Mouse (Mus musculus) midbrain, embryonic 16.5 days (tissue): ENCODE data around the gene Trim65. TPM values are rescaled to one million over a fixed set of nuclear protein-coding genes. Genes with fewer than 3 reads are reported as not detected.

ENCODE experiments used
- ATAC-seq: fragments of 200-750 bp; cut with Nextera tagmentation; 2 replicates; pipeline ENCODE4 v1.8.0; 2017; ENCODE audit warnings: moderate TSS enrichment
- H3K27ac ChIP-seq: fragments of 300-500 bp; sonication (generic); 2 replicates; pipeline ENCODE4 v1.5.1; 2014; ENCODE audit warnings: mild to moderate bottlenecking, low read length, mixed read lengths
- H3K27me3 ChIP-seq: fragments of 300-500 bp; sonication (generic); 2 replicates; pipeline ENCODE4 v1.6.1; 2014; ENCODE audit warnings: low read depth, low read length, mixed read lengths; ENCODE audit not compliant: control insufficient read depth, insufficient read depth
- H3K36me3 ChIP-seq: fragments of 300-500 bp; sonication (generic); 2 replicates; pipeline ENCODE4 v1.6.1; 2014; ENCODE audit warnings: mild to moderate bottlenecking, low read length, moderate library complexity, mixed read lengths; ENCODE audit not compliant: control insufficient read depth, insufficient read depth
- H3K4me1 ChIP-seq: fragments of 300-500 bp; sonication (generic); 2 replicates; pipeline ENCODE4 v1.6.1; 2014; ENCODE audit warnings: mild to moderate bottlenecking, low read length, mixed read lengths; ENCODE audit not compliant: control insufficient read depth, insufficient read depth
- H3K4me2 ChIP-seq: fragments of 300-500 bp; sonication (generic); 2 replicates; pipeline ENCODE4 v1.6.1; 2014; ENCODE audit warnings: mild to moderate bottlenecking, low read length, mixed read lengths
- H3K4me3 ChIP-seq: fragments of 300-500 bp; sonication (generic); 2 replicates; pipeline ENCODE4 v1.5.1; 2014; ENCODE audit warnings: low read depth, mild to moderate bottlenecking, low read length, moderate library complexity, mixed read lengths
- H3K9ac ChIP-seq: fragments of 300-500 bp; sonication (generic); 2 replicates; pipeline ENCODE4 v1.6.1; 2014; ENCODE audit warnings: low read depth, low read length, mixed read lengths
- H3K9me3 ChIP-seq: fragments of 300-500 bp; sonication (generic); replicated peaks from 2 replicates; pipeline ENCODE4 v1.6.1; 2014; ENCODE audit warnings: mild to moderate bottlenecking, low read length, mixed read lengths; ENCODE audit not compliant: control insufficient read depth, poor library complexity, severe bottlenecking
- WGBS: fragments of 180-500 bp; shearing (Covaris S2); extraction: QIAGEN DNeasy Blood & Tissue Kit; methylation state at CpG from one replicate; pipeline ENCODE4 v1.1.7; 2014; 5-methylcytosine and 5-hydroxymethylcytosine counted together
- polyA plus RNA-seq: library from polyadenylated mRNA; unstranded; fragments of >200 nt; fragmentation: Nextera tagmentation; extraction: Ambion mirVana; gene quantifications from 2 replicates; pipeline ENCODE4 v1.2.1, GENCODE M21; 2015

Trim65 gene
- polyA plus RNA-seq = 2.2 and 2.3 TPM in 2 replicates

DNA sequence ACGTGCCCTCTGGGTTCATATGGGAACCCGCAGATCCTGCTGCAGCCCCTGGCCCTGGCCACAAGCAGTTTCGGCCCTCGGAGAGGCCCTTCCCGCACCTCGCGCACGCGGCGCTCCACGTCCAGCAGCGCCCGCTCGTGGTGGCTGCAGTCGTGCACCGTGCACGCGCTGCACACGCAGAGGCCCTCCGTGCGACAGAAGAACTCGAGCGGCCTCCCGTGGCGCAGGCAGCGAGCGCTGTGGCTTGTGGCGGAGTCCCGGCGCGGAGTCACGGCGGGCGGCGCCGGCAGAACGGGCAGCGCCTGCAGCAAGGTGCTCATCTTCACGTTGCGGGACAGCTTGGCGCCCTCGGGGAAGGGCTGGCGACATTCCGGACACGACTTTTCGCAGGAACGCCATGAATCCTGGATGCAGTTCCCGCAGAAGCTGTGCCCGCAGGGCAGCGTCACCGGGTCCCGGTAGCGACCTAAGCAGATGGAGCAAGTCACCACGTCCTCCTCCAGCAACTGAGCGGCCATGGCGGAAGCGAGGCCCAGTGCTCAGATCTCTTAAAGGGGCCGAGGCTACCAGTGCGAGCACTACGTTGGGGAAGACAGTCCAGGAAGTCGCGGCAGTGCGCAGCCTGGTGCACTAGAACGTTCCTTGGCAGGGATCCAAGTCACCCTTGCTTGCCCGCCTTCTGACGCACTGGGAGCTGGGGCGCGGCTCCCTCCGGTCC lies at the start of gene Trim65:
Gene Trim65, minus strand, starts transcription at position 641 of the 718 bp plus-strand sequence.
- Histone ChIP-seq H3K4me2 (peak within 1 kb of the TSS; percentile 76), H3K27ac (peak within 1 kb of the TSS; percentile 90), H3K4me3 (peak within 1 kb of the TSS; percentile 62), H3K36me3 (peaks cover 13% of the 10 kb centered on the region), H3K4me1 (peaks cover 14% of the 10 kb centered on the region), H3K9me3 (no peaks in the 10 kb centered on the region), H3K9ac (peak within 1 kb of the TSS; percentile 76), H3K27me3 (no peaks in the 10 kb centered on the region)
- peak; percentile 93 for ATAC-seq
- 1% methylated on average over 67 of the region's 69 CpGs for WGBS

GRCm38 (mm10) chr11:116178411-116179121 lies 47.6 kb upstream of the Trim65 start:
- H3K4me2 ChIP-seq = no peak overlapping the region
- no peak overlapping the region for H3K4me3 ChIP-seq
- no peak for ATAC-seq
- no peaks in the 10 kb centered on the region for H3K4me1 ChIP-seq
- H3K36me3 ChIP-seq = peaks cover 55% of the 10 kb centered on the region
- no peaks in the 10 kb centered on the region for H3K9me3 ChIP-seq
- no peaks in the 10 kb centered on the region for H3K27me3 ChIP-seq
- no peak overlapping the region for H3K27ac ChIP-seq
- WGBS = 92% methylated on average over 20 of the region's 20 CpGs
- H3K9ac ChIP-seq = no peak overlapping the region

DNA sequence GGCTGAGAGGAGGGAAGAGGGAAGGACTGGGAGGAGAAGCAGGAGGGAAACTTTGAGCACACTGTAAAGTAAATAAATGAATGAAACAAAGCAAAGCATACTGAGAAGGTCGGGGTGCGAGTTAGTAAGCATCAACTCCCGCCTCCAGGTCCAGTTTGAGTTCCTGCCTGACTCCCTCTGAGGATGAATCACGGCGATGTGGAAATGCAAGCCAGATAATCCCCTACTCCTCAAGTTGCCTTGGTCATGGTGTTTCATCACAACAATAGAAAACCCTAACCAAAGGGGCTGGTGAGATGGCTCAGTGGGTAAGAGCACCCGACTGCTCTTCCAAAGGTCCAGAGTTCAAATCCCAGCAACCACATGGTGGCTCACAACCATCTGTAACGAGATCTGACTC lies 45.1 kb upstream of the Trim65 start:
- no peak overlapping the region for H3K9ac ChIP-seq
- no peak for ATAC-seq
- no peaks in the 10 kb centered on the region for H3K4me1 ChIP-seq
- H3K36me3 ChIP-seq = peaks cover 59% of the 10 kb centered on the region
- no peaks in the 10 kb centered on the region for H3K9me3 ChIP-seq
- H3K27ac ChIP-seq = no peak overlapping the region
- H3K4me2 ChIP-seq = no peak overlapping the region
- 82% methylated on average over 7 of the region's 7 CpGs for WGBS
- H3K4me3 ChIP-seq = no peak overlapping the region
- no peaks in the 10 kb centered on the region for H3K27me3 ChIP-seq

DNA sequence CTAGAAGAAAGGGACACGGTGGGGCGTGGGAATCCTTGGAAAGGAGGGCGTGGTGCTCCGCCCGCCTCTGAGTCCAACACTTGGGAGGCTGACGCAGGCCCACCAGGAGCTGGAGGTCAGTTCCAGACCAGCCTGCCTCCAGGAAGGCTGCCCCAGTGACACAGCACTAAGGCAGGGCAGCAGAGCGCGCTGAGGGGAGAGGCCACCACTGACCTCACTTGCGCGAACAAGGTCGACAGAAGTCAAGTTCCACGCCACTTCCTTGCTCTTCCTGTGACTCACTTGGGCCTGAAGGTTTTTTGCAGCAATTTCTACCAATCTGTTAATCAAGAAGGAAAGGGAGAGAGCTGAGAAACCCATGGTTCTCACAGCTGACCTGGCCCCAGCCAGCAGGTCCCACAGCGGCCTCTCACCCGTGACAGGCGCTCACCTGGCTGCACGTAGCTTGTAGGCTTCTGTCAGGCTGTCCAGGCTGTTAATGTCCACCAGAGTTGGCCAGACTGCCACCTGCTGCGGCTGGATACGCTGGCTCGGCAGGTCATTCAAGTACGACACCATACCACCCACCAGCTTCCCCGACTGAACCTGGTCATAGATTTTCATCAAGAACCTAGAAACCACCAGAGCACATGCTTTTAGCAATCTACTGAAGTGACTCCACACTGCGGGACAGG lies 44.0 kb upstream of the Trim65 start:
- ATAC-seq = no peak
- Histone ChIP-seq H3K4me2 (no peak overlapping the region), H3K4me3 (no peak overlapping the region), H3K4me1 (no peaks in the 10 kb centered on the region), H3K27ac (no peak overlapping the region), H3K9ac (no peak overlapping the region), H3K36me3 (peaks cover 50% of the 10 kb centered on the region), H3K9me3 (no peaks in the 10 kb centered on the region), H3K27me3 (no peaks in the 10 kb centered on the region)
- WGBS = 93% methylated on average over 22 of the region's 22 CpGs

- ATAC-seq = no peak
- H3K4me3 ChIP-seq = no peak overlapping the region
- no peak overlapping the region for H3K9ac ChIP-seq
- peaks cover 4% of the 10 kb centered on the region for H3K4me1 ChIP-seq
- H3K27ac ChIP-seq = no peak overlapping the region
- H3K9me3 ChIP-seq = no peaks in the 10 kb centered on the region
- H3K36me3 ChIP-seq = peaks cover 32% of the 10 kb centered on the region
- 79% methylated on average over 2 of the region's 2 CpGs for WGBS
- no peak overlapping the region for H3K4me2 ChIP-seq
- no peaks in the 10 kb centered on the region for H3K27me3 ChIP-seq
These were observed 41.0 kb upstream of the Trim65 start for GRCm38 (mm10) chr11:116171959-116172358.

- H3K4me1 ChIP-seq = peaks cover 17% of the 10 kb centered on the region
- H3K9ac ChIP-seq = no peak overlapping the region
- H3K36me3 ChIP-seq = peaks cover 24% of the 10 kb centered on the region
- no peak overlapping the region for H3K4me2 ChIP-seq
- H3K27ac ChIP-seq = no peak overlapping the region
- WGBS = 88% methylated on average over 5 of the region's 5 CpGs
- no peak overlapping the region for H3K4me3 ChIP-seq
- no peak for ATAC-seq
- H3K9me3 ChIP-seq = no peaks in the 10 kb centered on the region
- H3K27me3 ChIP-seq = no peaks in the 10 kb centered on the region
These were observed 39.3 kb upstream of the Trim65 start for GRCm38 (mm10) chr11:116170003-116170800.

DNA sequence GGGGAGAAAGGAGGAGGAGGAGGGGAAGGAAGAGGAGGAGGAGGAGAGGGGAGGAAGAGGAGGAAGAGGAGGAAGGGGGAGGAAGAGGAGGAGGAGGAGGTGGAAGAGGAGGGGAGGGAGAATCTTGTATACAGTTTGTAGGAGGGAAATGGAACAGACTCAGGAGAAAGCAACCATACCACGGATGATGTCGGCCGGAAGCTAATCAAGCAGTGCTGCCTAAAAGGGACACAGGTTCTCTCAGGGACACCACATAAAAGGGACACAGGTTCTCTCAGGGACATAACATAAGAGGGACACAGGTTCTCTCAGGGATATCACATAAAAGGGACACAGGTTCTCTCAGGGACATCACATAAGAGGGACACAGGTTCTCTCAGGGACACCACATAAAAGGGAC lies 38.3 kb upstream of the Trim65 start:
- Histone ChIP-seq H3K4me2 (no peak overlapping the region), H3K27ac (no peak overlapping the region), H3K9me3 (no peaks in the 10 kb centered on the region), H3K9ac (no peak overlapping the region), H3K4me1 (peaks cover 17% of the 10 kb centered on the region), H3K4me3 (no peak overlapping the region), H3K36me3 (peaks cover 17% of the 10 kb centered on the region), H3K27me3 (no peaks in the 10 kb centered on the region)
- ATAC-seq = no peak
- WGBS = 87% methylated on average over 3 of the region's 3 CpGs

DNA sequence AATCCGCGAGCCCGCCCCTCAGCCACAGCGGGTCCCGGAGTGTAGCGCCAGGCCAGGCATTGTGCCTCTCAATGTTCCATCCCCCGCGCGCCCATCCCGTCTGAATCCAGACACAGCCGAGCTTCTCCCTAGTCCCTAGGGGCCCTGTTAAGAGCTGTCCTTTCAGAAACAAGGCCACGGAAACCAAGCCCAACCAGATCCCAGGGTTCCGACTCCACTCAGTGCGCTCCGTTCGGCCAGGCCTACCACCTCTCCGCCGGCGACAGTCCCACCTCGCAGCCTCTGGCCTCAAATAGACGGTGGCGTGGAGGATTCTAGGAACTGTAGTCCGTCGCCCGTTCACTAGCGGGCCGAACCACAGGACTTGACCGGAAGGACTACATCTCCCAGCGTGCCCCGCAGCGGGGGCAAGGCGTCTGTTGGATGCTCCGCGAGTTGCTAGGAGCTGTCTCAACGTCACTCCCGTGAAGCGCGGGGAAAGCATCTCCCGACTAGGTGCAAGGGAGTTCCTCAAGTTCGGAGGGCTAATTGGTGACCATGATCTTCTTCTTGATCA lies 37.0 kb upstream of the Trim65 start, which contains the start of gene Fbf1:
Gene Fbf1, minus strand, starts transcription at position 283 of the 556 bp plus-strand sequence.
- peaks cover 17% of the 10 kb centered on the region for H3K4me1 ChIP-seq
- ATAC-seq = peak; percentile 99
- H3K9me3 ChIP-seq = no peaks in the 10 kb centered on the region
- peak within 1 kb of the TSS; percentile 70 for H3K4me2 ChIP-seq
- peak within 1 kb of the TSS; percentile 90 for H3K9ac ChIP-seq
- peak within 1 kb of the TSS; percentile 78 for H3K4me3 ChIP-seq
- under 1% methylated on average over 40 of the region's 40 CpGs for WGBS
- peak within 1 kb of the TSS; percentile 94 for H3K27ac ChIP-seq
- H3K36me3 ChIP-seq = peaks cover 8% of the 10 kb centered on the region
- no peaks in the 10 kb centered on the region for H3K27me3 ChIP-seq
